Mouse (Mus musculus) R1 (cell line): ENCODE data around the gene Hist1h3g.

ENCODE experiments used
- DNase-seq: peaks from one replicate; pipeline ENCODE4 v3.0.0-alpha.2; 2018; ENCODE audit warnings: low read depth, low spot score

The Hist1h3g gene

DNA sequence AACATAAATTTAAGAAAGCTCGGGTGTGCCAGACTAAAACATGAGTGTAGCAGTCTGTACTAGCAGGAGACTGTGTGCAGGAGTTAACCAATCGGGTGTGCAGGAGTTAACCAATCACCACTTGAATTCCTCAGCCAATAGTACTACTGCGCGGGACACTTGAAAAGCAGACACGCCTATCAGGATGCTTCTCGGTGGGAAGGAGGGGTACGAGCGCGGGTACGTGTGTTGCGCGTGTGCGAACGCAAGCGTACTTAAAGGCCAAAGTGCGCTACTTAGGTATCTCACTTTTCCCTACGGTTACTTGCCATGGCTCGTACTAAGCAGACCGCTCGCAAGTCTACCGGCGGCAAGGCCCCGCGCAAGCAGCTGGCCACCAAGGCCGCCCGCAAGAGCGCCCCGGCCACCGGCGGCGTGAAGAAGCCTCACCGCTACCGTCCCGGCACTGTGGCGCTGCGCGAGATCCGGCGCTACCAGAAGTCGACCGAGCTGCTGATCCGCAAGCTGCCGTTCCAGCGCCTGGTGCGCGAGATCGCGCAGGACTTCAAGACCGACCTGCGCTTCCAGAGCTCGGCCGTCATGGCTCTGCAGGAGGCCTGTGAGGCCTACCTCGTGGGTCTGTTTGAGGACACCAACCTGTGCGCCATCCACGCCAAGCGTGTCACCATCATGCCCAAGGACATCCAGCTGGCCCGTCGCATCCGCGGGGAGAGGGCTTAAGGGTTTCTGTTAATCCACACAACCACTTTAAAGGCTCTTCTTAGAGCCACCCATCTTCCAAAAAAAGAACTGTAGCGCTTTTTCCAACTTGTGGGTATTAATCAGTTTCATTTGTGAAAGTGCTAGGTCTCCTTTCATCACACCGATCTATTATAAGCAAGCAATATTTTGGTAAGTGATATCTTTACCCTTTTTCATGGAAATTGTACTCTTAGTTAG is at the start of gene Hist1h3g:
Hist1h3g (plus strand) TSS at position 286 of the 939 bp plus-strand sequence.
- peak; percentile 100 for DNase-seq

DNA sequence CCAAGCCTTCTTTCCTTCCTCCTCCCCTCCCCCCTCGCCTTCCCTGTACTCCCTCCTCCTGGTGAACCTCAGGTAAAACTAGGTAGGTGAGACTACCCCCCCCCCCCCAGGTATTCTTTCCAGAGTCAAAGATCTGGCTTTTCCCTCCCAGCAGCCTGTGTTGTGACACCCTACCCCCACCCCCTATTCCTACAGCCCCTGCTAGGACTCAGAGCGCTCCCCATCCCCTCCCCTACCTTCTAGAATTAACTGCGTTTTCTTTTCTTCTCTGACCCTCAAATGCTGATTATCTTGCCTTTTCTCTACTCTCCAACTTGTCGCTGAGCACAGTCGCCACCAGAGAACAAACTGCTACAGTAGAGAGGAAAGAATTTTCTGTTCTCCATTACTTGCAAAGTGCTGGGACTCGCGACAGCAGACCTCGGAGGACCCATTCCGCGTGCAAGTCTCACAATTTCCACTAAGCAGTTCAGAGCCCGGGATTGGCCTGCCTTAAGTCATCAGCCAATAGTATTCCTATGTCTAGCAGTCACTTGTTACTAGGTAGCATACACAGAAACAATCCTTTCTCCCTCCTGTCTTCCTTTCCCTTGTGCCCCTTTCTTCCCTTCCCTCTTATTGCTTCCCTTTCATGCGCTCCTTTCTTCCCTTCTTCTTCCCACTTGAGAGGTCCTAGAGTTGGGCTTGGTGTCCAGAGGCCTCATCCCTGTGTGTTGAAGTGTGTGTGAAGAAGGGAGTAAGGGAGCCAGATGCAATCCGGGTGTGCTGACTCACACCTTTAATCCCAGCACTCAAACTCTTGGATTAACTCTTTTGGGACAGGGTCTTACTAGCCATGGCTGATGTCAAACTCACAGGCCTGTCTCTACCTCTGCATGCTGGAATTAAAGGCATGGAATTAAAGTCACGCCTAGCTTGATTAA is 46.6 kb upstream of the Hist1h3g start, which contains the start of gene Btn2a2:
Btn2a2 (minus strand) TSS at position 458 of the 923 bp plus-strand sequence.
- DNase-seq: peak; percentile 93

- no peak for DNase-seq
Observed at GRCm38 (mm10) chr13:23490863-23491262, 44.4 kb upstream of the Hist1h3g start.

DNA sequence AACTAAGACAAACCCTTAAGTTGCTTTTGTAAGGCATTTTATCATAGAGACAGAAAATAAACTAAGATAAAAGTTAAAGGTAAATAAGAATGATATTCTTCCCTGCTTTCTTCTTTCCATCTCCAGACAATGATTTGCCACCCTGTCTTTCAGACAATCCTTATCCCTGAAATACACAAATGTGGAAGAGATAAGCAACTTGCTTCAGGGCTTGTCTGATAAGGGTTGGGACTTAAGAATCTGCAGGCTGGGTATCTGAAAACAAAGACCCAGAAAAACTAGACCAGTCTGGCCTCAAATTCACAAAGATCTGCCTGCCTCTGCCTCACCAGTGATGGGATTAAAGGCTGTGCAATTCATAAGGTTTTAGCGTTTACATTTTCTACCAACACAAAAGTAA is 44.0 kb upstream of the Hist1h3g start:
- no peak for DNase-seq

DNA sequence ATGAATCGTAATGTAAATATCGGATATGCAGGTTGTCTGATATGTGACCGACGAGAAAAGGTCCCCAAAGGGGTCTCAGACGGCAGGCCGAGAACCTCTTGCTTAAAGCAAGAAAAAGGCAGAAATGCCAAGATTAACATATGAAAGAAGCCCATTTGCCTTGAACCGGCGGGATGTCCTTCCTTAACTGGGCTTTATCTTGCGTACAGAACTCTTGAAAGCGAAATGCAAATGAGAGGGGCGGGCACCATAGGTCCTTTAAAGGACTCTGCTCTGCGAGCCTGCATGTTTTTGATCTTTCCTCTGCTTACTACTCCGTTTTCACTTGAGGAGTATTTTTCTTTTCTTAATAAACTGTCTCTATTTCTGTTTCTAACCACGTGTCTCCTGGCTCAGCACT is 43.2 kb upstream of the Hist1h3g start:
- peak; percentile 98 for DNase-seq

DNA sequence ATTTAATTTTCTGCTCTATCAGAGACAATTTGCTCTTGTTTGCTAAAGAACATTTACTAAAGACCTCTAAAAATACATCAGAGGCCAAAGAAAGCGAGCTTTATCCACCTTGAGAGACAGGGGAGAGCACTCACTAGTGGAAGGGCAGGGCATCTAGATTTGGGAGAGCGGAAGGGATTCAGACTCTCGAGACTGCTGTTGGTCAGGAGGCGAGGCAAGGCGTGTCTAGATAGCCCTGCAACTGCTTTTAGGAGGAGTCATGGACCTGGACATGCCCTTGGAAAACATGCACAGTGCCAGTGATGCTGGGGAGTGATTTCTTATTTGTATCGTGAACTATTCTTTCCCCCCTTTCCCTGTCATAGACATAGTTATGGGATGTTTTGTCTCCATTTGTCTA is 39.7 kb upstream of the Hist1h3g start:
- peak; percentile 61 for DNase-seq

- DNase-seq: peak; percentile 86
Observed at GRCm38 (mm10) chr13:23497656-23498321, 37.4 kb upstream of the Hist1h3g start.

DNA sequence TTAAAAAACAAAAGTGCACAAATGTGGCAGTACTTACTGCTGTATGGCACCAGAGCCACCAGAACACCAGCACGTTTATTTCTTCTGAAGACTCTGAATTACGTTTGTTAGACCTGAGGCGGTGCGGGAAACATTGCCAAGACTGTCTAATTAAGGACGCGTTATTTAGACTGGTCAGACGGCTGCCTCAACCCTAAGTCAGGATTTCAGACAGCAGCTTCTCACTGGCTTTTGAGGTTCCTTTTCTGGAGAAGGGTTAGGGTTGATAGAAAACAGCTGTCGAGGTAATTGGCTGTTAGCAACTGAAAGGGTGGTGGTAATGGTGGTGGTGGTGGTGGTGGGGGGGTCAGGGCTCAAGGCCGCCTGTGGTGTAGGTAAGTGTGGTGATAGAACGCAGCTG is 36.6 kb upstream of the Hist1h3g start:
- no peak for DNase-seq

- peak; percentile 52 for DNase-seq
Observed at GRCm38 (mm10) chr13:23499943-23500342, 35.3 kb upstream of the Hist1h3g start.

- DNase-seq: peak; percentile 92
Observed at GRCm38 (mm10) chr13:23500424-23501200, 34.6 kb upstream of the Hist1h3g start.

DNA sequence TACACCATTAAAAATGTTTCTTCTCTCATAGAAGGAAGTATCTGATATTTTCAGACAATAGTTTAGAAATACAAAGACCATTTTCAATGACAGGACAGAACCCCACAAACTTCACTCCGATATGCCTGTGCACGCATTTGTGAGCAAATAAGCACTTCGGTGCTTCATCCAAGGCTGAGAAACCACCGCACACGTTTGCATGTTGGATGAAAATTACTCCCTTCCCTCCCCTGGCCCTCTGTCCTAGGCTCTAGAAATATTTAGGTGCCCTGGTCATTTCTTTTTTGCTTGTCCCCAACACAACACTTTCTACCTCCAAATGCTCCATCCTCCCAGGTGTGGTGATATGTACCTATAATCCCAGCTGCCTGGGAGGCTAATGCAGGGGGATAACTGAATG is 33.7 kb upstream of the Hist1h3g start:
- no peak for DNase-seq

GRCm38 (mm10) chr13:23502031-23502567 is 33.1 kb upstream of the Hist1h3g start:
- DNase-seq: no peak

- no peak for DNase-seq
Observed at GRCm38 (mm10) chr13:23502916-23503315, 32.3 kb upstream of the Hist1h3g start.

- peak; percentile 88 for DNase-seq
Observed at GRCm38 (mm10) chr13:23503797-23504196, 31.4 kb upstream of the Hist1h3g start.

DNA sequence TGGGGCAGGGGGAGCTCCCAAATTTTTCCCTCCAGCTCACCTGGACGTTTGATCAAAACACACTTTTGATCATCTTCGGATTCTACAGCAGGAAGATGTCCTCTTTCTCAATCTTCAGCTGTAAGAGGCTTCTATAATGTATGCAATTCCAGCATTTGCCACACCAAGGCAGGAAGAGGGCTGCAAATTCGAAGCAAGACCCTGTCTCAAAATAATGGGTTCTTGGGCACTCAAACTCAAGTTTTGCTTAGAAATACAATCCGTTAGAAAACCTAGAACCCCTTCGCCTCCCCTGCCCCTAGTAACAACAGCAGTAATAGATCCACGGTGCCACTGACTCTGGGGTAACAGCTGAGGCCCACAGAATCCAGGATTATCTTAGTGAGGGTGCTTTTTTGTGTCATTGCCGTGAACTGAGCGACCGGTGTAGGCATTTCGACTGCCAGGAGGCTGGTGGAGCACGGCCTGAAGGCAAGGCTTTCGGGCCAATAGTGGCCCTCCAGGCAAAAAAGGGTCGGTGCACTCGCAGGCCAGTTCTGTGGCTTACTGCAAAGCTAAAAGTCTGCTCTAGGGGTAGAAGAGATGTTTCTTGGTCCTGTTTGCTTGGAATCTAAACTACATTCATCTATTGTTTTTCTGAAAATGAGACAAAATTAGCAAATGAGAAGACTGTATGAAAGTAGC is 29.4 kb upstream of the Hist1h3g start:
- DNase-seq: peak; percentile 76

DNA sequence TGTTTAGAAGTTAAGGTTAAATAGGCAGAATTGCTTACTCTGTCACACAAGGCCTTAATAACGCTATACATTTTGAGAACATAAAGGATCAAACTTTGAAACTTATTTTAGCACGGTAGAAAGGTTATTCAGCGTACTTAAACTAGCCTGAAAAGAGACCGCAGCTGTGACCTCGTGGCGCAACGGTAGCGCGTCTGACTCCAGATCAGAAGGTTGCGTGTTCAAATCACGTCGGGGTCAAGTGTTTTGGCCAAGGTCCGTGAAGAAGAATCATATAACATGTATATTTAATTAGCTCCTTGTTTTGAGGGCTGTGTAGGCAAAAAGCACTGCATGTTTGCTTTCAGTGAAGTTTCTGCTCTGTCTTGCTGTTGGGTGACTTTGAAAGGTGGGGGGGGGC is 28.9 kb upstream of the Hist1h3g start:
- DNase-seq: peak; percentile 83

DNA sequence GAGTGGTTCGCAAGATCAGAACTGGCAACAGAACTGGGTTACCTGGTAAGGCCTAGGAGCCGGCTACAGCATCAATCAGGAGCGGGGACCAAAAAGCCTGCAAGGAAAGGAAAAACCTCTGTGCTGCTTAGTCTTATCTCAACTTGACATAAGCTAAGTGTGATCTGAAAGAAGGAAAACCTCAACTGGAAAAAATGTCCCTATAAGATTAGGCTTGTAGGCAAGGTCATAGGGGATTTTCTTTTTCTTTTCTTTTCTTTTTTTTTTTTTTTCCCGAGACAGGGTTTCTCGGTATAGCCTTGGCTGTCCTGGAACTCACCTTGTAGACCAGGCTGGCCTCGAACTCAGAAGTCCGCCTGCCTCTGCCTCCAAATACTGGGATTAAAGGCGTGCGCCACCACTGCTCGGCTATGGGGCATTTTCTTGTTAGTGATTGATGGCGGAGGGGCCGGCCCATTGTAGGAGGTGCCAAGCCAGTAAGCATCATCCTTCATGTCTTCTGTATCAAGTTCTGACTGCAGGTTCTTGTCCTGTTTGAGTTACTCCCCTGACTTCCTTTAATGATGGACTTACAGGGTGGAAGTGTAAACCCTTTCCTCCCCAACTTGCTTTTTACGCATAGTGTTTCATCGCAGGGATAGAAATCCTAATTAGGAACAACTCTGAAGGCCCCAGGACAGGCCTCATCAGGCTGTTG is 28.3 kb upstream of the Hist1h3g start:
- peak; percentile 96 for DNase-seq

GRCm38 (mm10) chr13:23510127-23510526 is 25.1 kb upstream of the Hist1h3g start:
- peak; percentile 74 for DNase-seq

- DNase-seq: peak; percentile 88
Observed at GRCm38 (mm10) chr13:23513517-23513916, 21.7 kb upstream of the Hist1h3g start.
